Mouse (Mus musculus) cerebellum, postnatal 36 days (tissue): Measurements from ENCODE around the gene Gm14214.

Source experiments
- DNase-seq, 2 experiments: peaks; one replicate each; pipeline ENCODE4 v3.0.0; 2021 to 2022; ENCODE audit warnings: mixed read lengths in 2 of 2

The Gm14214 gene

GRCm38 (mm10) chr2:154769930-154770329, at the start of gene Gm14214:
Gm14214 (minus strand) TSS chr2:154770030.
- DNase-seq = no peak

- no peak for DNase-seq
Measured at GRCm38 (mm10) chr2:154818599-154818998, 48.8 kb upstream of the Gm14214 start.

- DNase-seq = peak; percentile 55
Measured at GRCm38 (mm10) chr2:154817788-154818187, 48.0 kb upstream of the Gm14214 start.

- no peak for DNase-seq
Measured at GRCm38 (mm10) chr2:154817089-154817488, 47.3 kb upstream of the Gm14214 start.

- DNase-seq = no peak
Measured at GRCm38 (mm10) chr2:154813426-154813825, 43.6 kb upstream of the Gm14214 start.

GRCm38 (mm10) chr2:154810821-154811220, 41.0 kb upstream of the Gm14214 start:
- DNase-seq = no peak

GRCm38 (mm10) chr2:154809107-154809762, 39.4 kb upstream of the Gm14214 start:
- DNase-seq = peak in 1 of 2 experiments; percentile 27

GRCm38 (mm10) chr2:154807689-154808088, 37.9 kb upstream of the Gm14214 start:
- no peak for DNase-seq

GRCm38 (mm10) chr2:154803845-154804244, 34.0 kb upstream of the Gm14214 start:
- no peak for DNase-seq

GRCm38 (mm10) chr2:154803372-154803771, 33.5 kb upstream of the Gm14214 start:
- no peak for DNase-seq

GRCm38 (mm10) chr2:154791661-154792642, 22.1 kb upstream of the Gm14214 start:
- peak; percentile 64 to 71 for DNase-seq

- peak; percentile 91 to 97 for DNase-seq
Measured at GRCm38 (mm10) chr2:154790656-154791483, 21.0 kb upstream of the Gm14214 start, which contains the start of the genes Raly and a. Raly (plus strand) TSS chr2:154791096. a (plus strand) TSS chr2:154791402.

- DNase-seq = no peak
Measured at GRCm38 (mm10) chr2:154789977-154790655, 20.3 kb upstream of the Gm14214 start.

- no peak for DNase-seq
Measured at GRCm38 (mm10) chr2:154789381-154789780, 19.6 kb upstream of the Gm14214 start.

GRCm38 (mm10) chr2:154786776-154787175, 16.9 kb upstream of the Gm14214 start:
- no peak for DNase-seq

- DNase-seq = no peak
Measured at GRCm38 (mm10) chr2:154786187-154786586, 16.4 kb upstream of the Gm14214 start.

GRCm38 (mm10) chr2:154785284-154785683, 15.5 kb upstream of the Gm14214 start:
- no peak for DNase-seq

GRCm38 (mm10) chr2:154782856-154783650, 13.2 kb upstream of the Gm14214 start:
- DNase-seq = no peak

- no peak for DNase-seq
Measured at GRCm38 (mm10) chr2:154782361-154782760, 12.5 kb upstream of the Gm14214 start.

- no peak for DNase-seq
Measured at GRCm38 (mm10) chr2:154779648-154780047, 9.8 kb upstream of the Gm14214 start.

GRCm38 (mm10) chr2:154776496-154776895, 6.7 kb upstream of the Gm14214 start:
- no peak for DNase-seq
